Mouse (Mus musculus) large intestine, adult 2 months (tissue): ENCODE measurements around the gene Pdk1. TPM values are rescaled to one million over a fixed set of nuclear protein-coding genes. Genes with fewer than 3 reads are reported as not detected.
"Not testable (repeated sequence)": the region's sequence is repeated elsewhere in the genome, so short reads cannot be mapped to it uniquely, and the experiment has no call there.

Experiments used
- DNase-seq: peaks from one replicate; pipeline ENCODE4 v3.0.0-alpha.2; 2012; ENCODE audit warnings: low read depth, low spot score
- WGBS: fragments of 180-500 bp; shearing (Covaris S2); methylation state at CpG from one replicate; pipeline ENCODE4 v1.1.7; 2018; 5-methylcytosine and 5-hydroxymethylcytosine counted together
- polyA plus RNA-seq: library from polyadenylated mRNA; depleted of rRNA; stranded (reverse); fragments of >200 nt; gene quantifications from 2 replicates; pipeline ENCODE4 v1.2.3, GENCODE M21; 2012

Pdk1 gene
- polyA plus RNA-seq, 1 experiment: 8.8 TPM

DNA sequence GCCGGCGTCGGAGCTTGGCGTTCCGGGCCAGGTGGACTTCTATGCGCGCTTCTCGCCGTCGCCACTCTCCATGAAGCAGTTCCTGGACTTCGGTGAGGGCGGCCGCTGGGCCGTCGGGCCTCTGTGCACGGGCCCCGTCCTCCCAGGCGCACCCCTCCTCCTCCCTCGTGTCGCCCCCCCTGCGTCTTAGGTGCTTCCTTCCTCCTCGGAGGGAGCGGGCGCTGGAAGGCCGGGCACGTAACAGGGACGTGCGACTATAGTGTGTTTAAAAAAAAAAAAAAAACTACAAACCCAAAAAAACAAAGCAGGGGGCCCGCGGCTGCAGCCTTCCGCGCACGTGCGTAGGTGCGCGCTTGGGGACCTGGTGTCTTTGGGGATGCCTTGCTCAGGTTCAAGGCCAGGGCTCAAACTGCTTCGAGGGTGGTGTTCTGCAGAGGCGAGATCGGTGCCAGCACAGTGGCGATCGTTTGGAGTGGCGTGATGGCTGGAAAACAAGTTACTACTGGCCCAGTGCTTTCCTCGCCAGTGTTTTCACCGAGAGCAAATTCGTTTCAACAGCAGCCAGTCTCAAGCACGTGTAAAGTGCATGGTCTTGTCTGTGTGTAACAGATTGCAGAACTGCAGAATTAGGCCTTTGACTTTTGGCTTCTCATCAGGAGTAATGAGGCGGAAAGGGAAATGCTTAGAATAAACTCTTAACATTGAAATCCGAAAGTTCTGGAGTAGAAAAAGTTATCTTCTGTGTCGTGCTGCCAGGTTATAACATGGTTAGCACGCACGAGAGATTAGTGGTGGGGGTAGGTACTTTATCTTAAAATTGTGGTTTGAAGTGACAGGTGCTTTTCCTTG is 674 bp downstream of the Pdk1 start:
- 3% methylated on average over 51 of the region's 51 CpGs for WGBS

DNA sequence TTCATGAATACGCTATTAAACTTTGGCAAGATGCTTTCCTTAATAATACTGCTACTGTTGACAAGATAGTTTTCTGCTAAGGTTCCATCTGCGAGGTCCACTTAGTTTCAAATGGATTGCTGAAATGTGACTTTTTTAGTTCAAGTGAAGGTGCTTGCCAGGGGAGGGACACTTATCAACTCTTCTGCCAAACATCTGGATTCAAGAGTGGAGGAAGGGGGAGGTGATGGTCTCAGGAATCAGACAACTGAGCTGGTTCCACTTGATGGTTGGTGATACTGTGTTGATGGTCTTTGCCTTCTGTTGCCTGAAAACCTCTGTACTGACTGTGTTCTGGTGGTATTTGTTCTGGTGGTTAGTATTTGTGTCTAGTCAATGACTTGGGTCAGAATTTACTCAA is 1.4 kb downstream of the Pdk1 start:
- no peak for DNase-seq
- 80% methylated on average over 2 of the region's 2 CpGs for WGBS

More for the DNA sequence above, 674 bp downstream of the Pdk1 start:
- DNase-seq: no peak

DNA sequence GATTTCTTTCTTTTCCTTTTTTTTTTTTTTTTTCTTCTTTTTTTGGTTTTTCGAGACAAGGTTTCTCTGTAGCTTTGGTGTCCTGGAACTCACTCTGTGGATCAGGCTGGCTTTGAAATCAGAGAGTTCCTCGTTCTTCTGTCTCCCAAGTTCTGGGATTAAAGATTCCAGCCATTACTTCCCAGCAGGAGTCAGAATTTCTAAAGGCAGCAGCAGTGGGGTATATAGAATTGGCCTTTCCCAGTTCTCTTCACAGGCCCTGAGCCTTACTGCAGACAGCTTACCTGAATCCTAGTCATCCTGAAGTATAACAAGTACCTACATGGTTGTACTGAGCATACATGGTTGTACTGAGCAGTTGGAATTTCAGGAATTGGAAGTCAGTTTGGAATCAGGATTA is 1.8 kb downstream of the Pdk1 start:
- no peak for DNase-seq
- 98% methylated on average over 2 of the region's 2 CpGs for WGBS

DNA sequence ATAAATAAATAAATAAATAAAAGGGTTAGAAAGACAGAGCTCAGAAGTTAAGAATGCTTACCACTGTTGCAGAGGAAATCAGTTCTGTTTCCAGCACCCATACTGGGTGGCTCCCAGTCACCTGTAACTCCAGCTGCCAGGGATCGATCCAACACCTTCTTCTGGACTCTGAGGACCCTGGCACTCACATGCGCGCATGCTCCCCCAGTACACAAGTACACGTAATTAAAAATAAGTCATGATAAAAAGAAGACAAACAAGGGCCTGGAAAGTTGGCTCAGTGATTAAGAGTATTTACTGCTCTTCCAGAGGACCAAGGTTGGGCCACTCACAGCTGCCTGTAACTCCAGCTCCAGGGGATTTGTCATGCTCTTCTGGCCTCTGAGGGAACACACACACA is 4.8 kb downstream of the Pdk1 start:
- no peak for DNase-seq
- WGBS: 82% methylated on average over 4 of the region's 4 CpGs

DNA sequence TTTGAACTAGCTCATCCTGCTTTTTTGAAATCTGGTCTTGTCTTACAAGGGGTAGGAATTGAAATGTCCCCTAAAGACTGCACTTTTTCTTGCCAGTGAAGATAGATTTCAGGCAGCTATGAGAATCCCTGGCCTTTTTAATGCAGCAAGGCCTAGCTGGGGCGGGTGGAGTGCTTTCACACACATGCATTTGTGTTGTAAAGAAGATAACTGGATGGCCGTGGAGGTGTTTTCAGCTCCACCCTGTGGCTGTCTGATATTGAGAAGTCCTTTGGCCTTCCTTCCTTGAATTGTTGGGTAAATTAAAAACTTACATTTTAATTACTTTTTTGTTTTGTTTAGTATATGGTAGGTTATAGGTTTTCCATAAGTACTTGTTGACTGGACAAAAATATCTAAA is 5.4 kb downstream of the Pdk1 start:
- 49% methylated on average over 2 of the region's 2 CpGs for WGBS
- DNase-seq: no peak

DNA sequence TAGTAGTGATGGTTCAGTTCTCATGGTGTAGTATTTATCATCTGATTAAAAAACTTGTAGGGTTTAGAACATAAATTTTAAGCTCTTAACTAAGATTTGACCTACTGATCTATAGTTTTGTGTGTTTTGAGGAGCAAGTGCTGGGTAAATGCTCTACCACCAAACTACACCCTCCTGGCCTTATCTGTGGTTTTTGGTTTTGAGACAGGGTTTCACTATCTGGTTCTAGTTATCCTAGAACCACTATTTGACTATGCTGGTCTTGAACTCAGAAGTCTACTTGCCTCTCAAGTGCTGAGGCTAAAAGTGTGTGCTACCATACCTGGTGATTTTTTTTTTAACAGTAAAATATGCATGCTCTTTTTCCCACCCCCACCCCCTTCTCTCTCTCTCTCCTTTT is 5.9 kb downstream of the Pdk1 start:
- DNase-seq: no peak

DNA sequence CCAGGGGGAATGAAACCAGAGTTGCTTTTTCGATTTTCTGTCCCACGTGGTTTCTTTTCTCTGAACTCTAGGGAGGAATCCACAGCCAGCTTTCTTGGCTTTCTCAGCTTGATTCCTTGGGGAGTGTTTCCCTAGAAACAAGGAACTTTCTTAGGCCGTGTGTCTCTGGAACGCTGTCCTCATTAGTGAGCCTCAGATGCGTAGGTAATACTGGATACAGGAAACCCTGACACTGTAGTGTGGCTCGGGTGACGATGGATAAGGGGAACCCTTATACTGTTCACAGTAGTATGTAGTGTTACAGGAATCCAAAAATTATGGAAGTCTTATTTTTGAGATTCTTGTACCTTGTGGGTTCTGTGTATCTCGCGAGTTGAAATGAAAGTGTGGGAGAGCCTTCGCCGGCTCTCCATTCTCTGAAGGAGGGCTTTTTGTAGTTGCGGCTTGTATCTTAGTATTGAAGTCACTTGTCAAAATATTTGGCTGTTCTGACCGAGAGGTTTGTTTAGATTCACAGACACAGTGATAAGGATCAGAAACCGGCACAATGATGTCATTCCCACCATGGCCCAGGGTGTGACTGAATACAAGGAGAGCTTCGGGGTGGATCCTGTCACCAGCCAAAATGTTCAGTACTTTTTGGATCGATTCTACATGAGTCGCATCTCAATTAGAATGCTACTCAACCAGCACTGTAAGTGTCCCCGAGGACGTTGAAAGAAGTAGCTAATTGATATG is 10.1 kb downstream of the Pdk1 start:
- WGBS: 85% methylated on average over 19 of the region's 19 CpGs
- no peak for DNase-seq

DNA sequence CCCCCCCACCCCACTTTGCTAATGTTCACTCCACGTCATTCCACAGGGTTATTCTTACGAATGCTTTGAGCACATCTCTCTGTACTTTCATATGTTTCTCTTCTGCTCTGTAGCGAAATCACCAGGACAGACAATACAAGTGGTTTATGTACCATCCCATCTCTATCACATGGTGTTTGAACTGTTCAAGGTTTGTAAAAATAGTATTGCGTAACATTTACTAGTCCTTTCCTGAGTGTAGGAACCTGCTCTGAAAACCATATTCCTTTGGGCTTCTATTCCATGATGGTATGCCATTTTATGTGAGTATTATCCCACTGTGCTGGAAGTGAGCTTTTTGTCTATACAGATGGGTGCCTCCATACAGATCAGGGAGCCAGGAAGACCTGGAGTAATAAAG is 14.2 kb downstream of the Pdk1 start:
- no peak for DNase-seq
- WGBS: 96% methylated on average over 4 of the region's 4 CpGs

DNA sequence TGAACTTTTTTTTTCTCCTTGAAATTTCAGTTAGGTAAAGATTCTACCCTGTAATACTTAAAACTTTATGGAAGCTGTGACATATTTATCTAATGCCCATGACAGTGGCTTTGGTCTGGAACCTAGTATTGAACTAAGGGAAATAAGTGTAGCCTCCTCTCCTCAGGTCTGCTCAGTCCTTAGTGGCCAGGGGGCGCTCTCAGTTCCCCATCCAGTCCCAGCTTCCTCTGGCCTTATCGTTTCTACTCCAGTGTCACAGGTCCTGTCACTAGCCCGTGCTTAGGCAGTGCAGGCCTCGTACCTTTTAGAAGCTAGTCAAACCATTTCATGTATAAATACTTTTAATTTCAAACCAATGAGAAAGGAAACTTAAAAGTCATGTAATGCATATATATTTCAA is 15.4 kb downstream of the Pdk1 start:
- no peak for DNase-seq
- WGBS: 87% methylated on average over 4 of the region's 4 CpGs

DNA sequence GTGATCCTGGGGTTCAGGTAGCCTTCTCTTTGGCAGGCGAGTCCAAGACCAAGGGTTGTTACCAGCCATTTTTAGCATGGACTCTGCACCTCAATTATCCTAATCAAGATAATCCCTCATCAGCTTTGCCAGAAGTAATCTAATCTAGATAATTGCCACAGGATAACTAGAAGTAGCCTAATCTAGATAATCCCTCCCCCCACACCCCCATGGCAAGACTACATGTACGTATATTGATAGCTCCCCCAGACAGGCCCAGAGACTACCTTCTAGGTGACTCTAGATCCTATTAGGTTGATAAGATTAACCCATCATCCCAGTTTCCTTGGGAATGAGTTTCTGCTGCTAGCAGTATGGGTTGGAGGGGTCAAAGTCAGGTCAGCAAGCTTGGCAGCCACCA is 18.5 kb downstream of the Pdk1 start:
- 99% methylated on average over 2 of the region's 2 CpGs for WGBS
- DNase-seq: no peak

DNA sequence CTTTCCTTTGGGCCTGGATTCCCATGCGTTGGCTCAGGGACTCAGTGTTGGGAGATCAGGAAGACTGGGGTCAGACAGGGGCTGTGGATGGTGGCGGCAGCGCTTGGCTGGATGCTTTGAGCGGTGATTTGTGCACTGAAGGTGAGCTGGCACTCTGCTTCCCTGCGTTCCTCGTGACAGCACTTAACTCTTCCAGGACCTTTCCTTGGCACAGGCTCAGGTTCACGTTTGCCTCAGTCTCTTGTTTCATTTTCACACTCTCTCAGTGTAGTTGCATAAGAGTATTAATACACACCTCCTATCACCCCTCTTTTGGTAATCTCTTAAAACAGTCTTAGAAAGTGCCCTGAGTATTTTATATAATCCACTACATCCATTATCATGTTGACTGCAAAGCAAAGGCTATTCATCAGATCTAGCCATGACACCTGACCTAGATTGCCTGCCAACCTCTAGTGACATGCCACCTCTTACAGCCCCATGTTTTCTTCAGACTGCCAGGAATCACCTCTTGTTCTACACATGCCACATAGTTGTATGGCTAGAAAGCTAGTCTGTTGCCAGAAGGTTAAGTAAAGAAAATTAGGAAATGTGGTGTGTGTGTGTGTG is 19.8 kb downstream of the Pdk1 start:
- no peak for DNase-seq
- WGBS: 89% methylated on average over 7 of the region's 7 CpGs

DNA sequence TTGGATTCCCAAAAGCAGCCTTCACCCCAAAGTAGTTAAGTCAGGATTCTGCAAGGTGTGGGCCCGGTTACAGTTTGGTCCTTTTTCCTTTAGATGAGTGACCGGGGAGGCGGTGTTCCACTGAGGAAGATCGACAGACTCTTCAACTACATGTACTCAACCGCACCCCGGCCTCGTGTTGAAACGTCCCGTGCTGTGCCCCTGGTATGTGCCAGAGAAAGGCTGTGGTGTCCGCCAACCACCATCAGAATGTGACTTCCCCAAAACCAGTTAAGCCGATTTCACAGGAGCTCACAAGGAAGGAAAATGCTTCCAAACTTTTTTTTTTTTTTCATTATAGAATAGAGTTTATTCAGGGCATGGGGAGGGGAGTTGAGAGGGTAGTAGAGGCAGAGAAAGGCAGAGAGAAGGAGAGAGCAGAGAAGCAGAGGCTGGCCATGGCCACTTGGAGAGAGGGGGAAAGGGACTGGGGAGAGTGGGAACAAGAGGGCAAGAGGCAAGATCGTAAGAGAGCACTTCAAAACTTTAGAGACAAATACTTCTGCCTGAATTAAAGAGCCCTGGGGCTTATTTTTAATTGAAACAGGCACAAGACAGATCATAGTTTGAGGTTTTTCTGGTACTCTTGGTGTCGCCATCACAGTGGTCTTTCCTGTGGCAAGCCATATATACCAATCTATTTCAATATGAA is 22.7 kb downstream of the Pdk1 start:
- 92% methylated on average over 13 of the region's 13 CpGs for WGBS
- DNase-seq: no peak

DNA sequence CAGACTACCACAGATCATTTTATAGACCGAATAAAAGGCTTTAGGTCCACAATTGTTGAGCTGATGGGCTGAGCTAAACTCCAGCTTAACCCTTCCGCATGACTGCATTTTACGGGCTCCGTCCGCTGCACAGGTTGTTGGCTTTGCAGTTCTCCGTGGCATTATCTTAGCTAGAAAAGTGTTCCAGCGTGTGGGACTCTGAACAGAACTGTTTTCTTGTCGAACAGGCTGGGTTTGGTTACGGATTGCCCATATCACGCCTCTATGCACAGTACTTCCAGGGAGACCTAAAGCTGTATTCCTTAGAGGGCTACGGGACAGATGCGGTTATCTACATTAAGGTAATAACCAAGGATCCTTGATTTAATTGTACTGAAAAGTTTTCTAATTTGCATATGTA is 24.4 kb downstream of the Pdk1 start:
- DNase-seq: no peak

DNA sequence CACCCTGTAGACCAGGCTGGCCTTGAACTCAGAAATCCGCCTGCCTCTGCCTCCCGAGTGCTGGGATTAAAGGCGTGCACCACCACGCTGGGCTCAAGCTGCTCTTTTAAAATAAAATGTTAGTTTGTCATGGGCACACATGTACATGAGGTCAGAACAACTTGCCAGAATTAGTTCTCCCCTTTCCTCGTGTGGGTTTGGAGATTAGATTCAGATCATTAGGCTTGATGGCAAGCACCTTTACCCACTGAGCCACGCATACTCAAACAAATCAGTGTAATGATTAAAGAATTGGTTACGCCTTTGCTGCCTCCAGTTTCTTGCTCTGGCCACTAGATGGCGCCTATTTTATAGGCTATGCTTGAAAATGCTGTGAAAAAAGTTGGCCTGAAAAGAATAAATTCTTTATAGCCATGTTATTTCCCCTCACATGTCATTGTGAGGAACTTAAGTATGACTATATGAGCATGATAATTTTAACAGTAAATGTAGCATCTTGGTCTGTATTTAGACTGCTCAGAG is 25.4 kb downstream of the Pdk1 start:
- DNase-seq: no peak
- WGBS: 48% methylated on average over 8 of the region's 8 CpGs

More for the DNA sequence above, 24.4 kb downstream of the Pdk1 start:
- WGBS: 78% methylated on average over 12 of the region's 12 CpGs

DNA sequence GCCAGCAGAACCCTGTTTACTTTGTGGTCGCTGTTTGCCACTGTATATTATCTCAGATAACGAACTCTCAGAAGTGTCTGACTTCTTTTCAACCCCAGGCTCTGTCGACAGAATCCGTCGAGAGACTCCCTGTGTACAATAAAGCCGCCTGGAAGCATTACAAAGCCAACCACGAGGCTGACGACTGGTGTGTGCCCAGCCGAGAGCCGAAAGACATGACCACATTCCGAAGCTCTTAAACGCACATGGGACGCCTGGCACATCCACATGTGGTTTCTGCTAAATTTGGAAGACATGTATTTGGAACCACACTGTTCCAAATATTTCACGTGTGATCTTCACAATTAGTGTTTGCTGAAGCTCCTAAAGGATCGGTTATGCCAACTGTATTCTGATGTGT is 26.9 kb downstream of the Pdk1 start:
- no peak for DNase-seq
- 79% methylated on average over 15 of the region's 15 CpGs for WGBS

DNA sequence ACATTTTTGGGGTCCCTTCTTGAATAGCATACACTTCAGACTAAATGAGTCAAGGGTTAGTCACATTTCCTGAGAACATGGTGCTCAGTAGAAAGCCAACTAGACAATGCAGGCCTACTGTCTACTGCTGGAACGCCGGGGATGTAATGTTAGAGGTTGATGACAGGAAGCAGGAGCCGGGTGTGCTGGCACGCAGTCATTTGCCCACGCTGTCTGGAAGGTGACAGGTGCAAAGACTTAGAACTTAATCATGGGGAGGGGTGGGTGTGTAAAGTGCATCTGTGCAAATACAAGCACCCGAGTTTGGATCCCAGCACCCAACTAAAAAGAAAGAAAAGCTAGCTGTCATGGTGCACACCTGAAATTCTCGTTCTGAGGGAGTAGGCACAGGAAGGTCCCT is 32.1 kb downstream of the Pdk1 start:
- DNase-seq: no peak
- 67% methylated on average over 7 of the region's 7 CpGs for WGBS

DNA sequence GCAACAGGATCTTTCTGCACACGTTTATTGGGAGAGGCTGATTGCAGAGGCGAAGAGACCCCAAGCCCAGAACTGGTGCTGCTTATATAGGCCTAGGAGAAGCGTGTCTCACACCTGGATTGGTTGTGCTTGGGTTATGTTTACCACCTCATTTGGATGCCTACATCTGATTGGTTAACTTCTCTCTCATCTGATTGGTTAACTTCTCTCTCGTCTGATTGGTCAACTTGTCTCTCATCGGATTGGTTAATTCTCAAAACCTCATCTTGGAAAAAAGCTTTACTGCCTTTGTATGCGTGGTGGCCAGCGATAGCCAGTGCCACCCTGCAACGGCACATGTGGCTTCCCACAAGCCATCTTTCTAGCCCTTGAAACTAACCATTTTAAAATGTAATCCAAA is 33.3 kb downstream of the Pdk1 start:
- DNase-seq: not testable (repeated sequence)
- WGBS: 93% methylated on average over 8 of the region's 8 CpGs

DNA sequence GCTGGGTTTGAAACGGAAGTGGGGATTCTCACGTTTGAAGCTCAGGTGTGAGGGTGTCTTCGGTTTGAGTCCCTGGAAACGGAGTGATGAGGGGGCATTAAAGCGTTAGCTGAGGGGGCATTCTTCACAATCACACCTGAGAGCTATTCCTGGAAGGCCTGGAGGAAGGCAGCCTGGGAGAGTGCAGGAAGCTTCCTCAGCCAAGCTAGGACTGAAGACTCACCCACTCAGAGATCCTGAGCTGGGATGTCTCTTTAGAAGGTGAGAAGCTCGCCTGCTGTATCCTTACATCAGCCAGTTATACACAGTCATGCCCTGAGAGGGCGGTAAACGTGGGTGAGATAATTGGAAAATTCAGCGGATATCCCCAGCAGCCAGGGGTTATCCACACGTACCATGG is 40.9 kb downstream of the Pdk1 start:
- 78% methylated on average over 10 of the region's 10 CpGs for WGBS
- no peak for DNase-seq

DNA sequence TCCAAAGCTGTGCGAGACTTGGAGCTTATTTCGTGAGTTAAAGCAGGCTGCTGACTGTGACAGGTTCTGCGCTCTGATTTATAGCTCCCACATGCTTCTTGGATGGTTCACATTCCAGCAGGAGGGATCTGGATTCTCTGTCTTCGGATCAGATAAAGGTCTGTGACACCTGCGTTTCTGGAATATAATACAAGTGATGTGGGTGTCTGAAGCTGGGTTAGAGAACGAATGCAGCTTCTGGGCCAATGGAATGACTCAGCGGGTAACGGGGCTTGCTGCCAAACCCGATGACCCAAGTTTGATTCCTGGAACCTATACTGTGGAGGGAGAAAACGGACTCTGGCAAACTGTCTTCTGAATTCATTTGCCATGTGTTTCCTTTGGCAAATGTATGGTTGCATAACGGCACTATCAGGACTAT is 46.2 kb downstream of the Pdk1 start:
- DNase-seq: no peak
- 48% methylated on average over 11 of the region's 11 CpGs for WGBS

DNA sequence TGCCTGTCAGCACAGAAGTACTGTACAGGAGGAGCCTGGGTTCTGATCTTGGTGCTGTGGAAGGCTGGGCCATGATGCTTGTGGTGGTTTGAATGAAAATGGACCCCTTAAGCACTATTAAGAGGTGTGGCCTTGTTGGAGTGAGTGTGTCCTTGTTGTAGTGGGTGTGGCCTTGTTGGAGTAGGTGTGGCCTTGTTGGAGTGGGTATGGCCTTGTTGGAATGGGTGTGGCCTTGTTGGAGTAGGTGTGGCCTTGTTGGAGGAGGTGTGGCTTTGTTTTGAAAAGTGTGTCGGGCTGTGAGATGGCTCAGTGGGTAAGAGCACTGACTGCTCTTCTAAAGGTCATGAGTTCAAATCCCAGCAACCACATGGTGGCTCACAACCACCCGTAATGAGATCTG is 51.9 kb downstream of the Pdk1 start:
- 82% methylated on average over 2 of the region's 2 CpGs for WGBS
- not testable (repeated sequence) for DNase-seq
